Mouse (Mus musculus) heart, adult 18-20 months (tissue): ENCODE data around the gene Bpi. TPM values are rescaled to one million over a fixed set of nuclear protein-coding genes. Genes with fewer than 3 reads are reported as not detected.
A peak's percentile ranks its signal among the peaks of the same experiment; 100 is the strongest.

Experiments
- DNase-seq, 2 experiments: peaks; one replicate each; pipeline ENCODE4 v3.0.0; 2021 to 2022; ENCODE audit warnings: mixed read lengths in 1 of 2
- microRNA-seq, 2 experiments: library from miRNA; unstranded; fragments of <30 nt; microRNA quantifications; one replicate each; pipeline ENCODE4 v1.2.0; 2022
- total RNA-seq, 2 experiments: library from RNA; stranded (reverse); gene quantifications; 2 replicates each; pipeline ENCODE4 v1.2.3; 2021

Bpi gene
- total RNA-seq, 2 experiments from 2014 or later = not detected

DNA sequence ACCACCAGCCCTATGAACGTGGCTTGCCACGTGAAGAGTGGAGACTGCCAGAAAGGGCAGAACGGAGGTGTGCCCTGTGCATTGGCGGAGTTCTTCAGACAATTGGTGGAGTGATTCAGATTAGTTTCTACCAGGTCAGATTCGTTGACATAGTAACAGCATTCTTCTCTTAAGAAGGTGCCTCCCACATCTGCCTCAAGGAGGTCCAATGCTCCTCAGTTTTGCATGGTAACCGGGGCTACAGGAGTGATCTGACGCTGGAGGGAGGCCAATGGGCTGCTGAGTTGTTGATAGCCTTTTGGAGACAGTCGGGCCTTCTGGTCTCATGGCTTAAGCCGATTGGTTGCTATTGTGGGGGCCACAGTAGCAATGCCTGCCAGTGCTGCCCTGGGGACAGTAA is 37.8 kb downstream of the Bpi start:
- DNase-seq = peak; percentile 25 to 33

DNA sequence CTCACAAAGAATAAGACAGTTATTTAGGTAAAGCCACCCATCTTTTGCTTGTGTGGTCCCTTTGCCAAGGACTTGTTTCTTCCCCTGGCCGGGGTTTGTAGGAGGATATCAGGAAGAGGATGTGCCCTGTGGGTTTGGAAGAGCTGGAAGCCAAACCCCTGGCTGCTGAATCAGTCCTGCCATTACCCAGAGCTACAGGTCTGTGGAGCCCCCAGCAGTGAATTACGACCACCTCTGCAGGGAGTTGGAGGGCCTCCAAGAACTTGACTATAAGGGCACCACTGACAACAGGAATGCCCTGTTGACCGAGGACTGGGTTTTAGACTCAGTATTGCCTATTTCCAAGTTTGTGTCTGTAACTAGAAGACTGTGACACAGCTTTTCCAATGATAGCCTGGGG is 41.3 kb downstream of the Bpi start:
- DNase-seq = no peak

DNA sequence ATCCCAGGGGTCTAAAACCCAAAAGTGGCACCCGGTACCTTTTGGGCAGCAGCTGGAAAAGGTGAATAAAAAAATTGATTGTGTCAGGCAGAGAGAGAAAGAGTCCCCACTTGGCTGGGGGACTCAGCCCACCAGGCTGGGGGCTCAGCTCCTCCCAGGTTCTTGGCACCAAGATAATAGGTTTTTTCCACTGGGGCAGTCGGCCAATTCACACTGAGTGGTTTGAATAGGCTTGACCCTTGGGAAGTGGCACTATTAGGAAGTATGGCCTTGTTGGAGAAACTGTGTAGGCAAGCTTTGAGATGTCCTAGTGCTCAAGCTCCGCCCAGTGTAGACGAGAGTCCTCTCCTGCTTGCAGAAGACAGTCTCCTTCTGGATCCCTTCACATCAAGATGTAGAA is 41.8 kb downstream of the Bpi start:
- no peak for DNase-seq

DNA sequence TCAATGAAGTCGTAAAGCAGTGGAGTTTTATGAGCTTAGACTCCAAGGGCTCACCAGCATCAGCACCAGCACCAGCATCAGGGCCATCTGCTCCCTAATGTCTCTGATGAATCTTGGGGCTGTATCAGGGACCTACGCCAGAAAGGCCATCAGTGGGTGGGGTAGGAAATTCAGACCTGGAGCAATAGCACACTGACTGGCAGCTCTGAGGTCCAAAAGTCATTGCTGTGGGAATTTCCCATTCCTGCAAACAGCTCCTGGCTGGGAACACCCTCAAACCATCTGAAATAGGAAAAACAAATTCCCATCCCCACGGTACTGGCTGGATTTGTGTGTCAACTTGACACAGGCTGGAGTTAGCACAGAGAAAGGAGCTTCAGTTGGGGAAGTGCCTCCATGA is 44.9 kb downstream of the Bpi start:
- DNase-seq = peak in 1 of 2 experiments; percentile 27

DNA sequence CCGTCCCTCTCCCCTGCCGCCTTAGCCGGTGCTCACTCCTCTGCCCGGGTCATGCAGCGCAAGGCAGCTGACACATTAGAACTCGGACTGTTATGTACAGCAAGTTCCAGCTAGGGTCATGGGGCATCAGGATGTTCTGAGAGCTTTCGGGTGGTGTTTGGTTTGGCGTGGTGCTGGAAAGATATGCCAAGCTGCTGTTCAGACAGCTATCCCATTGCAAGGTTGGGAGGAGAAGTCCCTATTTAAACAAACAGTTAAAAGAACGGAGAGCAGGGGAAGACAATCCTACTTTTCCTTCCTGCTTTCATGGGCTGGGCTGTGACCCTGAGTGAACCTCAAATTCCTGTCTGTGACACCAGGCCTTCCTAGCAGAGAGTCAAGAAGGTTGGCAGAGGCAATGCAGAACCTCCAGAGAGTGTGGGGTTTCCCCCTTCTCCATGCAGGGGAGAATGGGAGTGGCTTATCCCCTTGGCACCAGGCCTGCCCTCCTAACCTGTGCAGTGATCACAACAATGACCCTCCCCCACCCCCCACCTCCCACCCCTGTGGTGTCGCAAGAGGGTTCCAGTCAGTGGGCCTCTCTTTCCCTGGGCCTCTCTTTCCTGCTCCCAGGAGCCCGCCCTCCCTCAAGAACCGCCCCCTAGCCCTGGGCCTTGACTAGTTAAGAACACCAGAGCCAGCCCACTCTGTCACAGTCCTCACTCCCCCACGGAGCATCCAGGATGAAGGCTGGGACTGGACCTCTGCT is 48.2 kb downstream of the Bpi start, which contains the start of gene Lbp:
Gene Lbp, plus strand, starts transcription at position 546 of the 748 bp plus-strand sequence.
- peak; percentile 67 to 81 for DNase-seq

DNA sequence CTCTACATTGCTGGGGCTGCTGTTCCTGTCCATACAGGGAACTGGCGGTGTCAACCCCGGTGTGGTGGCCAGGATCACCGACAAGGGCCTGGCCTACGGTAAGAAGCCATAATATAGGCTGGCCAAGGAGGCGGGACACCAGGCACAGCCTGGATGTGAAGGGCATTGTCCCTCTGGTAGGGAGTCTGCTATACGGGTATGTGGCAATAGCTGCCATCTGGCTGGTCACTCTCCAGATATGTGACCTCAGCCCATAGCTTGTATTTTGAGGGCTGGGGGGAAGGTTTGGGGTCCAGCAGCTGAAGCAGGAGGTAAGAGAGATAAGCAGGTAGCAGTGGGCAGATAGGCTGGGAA is 48.8 kb downstream of the Bpi start:
- DNase-seq = no peak

DNA sequence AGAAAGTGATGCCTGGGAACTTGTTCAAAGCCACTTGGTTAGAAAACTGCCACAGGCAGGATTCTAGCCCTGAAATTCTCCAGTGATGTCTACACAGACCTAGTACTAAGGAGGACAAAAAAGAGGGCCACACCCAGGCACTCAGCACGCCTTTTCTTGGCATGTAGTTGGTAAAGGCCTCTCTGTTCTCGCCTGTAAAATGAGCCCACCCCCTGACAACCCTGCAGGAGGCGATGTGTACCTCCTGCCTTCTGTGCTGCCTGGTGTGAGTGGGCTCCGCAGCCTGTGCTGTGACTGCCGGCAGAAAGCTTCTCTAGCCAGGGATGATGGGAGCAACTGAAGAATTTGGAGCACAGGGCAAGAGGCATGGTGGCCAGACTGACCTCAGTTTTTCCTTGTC is 50.4 kb downstream of the Bpi start:
- DNase-seq = no peak

DNA sequence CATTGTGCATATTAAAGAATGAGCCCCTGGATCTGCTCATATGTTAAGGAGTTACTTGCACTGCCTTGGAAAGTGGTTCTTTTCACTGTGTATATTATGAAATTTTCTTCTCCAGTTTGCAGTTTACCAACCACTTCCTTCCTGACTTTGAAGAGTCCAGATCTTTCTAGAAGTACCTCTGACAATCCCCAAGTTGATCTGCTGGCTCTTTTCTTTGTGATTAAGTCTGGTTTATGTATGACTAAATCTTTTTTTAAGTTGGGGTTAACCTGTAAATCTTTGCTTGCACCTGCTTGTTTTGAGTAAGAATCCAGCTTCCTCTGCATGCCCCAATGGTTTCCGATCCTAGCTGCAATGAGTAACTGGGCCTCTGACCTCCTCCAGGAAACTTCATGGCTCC is 55.2 kb downstream of the Bpi start:
- DNase-seq = no peak

DNA sequence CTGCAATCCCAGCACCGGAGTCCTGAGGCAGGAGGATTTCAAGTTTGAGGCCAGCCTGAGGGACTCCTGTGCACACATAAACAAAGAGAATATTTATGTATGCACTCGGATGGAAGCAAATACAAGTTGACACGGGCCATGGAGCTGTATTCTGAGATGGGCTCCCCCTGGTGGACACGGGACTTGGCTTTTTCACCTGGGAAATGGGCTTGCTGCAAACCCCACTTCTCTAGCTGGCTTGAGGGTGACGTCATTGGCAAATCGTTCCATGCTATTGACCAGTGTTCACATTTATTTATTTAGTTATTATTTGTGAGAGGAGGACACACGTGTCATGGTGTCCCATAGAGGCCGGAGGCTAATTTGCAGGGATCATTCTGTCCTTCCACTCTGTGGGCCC is 58.5 kb downstream of the Bpi start:
- peak in 1 of 2 experiments; percentile 33 for DNase-seq

DNA sequence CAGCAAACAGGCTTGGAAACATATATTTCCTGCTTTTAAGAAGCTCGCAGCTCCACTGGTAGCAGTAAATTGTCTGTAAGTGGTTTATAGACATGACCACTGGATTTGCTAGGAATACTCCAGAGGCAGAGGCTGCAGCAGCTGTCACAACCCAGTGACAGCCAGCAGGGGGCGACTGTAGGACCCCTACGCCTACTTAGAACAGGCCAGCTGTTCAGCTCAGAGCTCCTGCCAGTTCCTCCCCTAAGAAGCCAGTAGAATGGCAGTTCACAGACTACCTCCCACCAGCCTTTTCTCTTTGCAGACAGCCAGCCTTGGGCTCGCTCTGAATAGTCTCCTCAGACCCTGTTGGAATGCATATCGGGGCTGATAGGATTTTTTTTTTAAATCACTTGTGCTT is 59.1 kb downstream of the Bpi start:
- peak; percentile 31 to 47 for DNase-seq

DNA sequence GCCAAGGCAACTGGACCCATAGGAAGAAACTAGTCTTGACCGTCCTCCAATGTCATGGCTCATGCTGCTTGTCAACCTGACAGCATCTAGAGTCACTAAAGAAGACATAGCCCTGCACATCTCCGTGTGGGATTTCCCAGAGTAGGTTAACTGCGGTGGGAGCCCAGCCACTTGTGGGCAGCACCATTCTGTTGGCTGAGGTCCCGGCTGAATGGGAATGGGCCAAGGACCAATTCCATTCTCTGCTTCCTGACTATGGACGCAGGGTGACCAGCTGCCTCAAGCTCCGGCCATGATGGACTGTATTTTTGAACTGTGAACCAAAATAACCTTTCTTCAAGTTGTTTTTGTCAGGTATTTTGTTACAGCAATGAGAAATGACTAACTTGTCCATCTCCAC is 63.7 kb downstream of the Bpi start:
- no peak for DNase-seq

DNA sequence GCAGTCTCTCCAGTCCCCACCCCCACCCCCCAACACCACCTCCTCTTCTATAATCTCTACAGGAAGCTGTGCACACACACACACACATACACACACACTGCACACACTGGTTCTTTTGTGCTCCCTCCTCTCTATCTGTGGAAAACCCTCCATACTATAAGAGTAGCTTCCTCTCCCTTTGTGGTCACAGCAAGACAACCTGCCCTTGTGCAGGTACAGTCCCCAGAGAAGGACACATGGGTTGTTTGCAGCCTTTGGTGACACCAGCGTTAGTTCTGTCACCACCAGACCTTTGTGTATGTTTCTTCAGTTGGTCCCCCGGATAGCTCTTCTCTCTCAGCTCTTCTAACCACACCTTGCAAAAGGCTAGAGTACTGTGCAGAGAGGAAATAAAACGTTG is 65.0 kb downstream of the Bpi start:
- no peak for DNase-seq

DNA sequence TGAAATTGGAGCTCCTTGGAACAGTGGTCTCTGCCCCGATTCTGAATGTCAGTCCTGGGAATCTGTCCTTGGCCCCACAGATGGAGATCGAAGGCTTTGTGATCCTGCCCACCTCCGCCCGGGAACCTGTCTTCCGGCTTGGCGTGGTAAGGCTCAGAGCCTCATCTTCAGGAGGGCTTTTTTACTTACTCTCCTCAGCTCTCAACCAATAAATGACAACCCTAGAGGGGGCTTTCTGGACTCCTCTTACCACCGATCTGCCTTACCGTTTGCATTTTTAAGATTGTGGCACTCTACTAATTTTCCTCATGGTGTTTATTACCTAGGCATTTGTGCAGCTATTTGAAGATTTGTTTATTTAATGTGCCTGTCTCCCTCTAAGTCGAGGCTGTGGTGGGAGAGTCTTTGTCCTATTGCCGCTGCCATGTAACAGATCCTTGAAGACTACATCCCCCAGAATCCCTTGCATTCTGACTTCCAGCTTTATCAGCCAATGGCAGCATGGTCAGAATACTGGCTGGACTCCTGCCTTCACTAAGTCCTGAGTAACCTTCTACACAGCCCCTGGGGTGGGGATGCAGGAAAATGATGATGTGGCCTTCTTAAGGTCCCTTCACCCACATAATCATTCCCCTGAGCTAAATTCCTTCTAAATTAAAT is 66.8 kb downstream of the Bpi start:
- peak; percentile 27 to 28 for DNase-seq

DNA sequence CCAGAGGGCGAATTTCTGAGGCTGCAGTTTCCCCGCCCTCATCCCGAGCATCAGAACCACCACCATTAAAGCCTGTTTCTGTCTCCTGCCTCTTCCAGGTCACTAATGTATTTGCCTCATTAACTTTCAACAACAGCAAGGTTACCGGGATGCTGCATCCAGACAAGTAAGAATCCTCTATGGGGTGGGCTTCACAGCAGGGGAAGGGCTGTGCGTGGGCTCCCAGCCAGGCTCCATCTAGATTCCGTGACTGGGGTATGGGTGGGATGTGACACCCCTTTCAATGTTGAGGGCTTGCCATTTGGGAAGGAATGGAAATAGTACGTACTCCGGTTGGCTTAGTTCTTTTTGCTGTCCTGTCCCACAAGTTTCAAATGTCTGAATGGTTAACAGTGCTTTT is 67.7 kb downstream of the Bpi start:
- DNase-seq = no peak

Small RNA genes within 50 kb of the gene (microRNA-seq; reads per million reads assigned to microRNA genes)
- 0 to 0.27 reads per million in 2 experiments for gene Mir7685

Other genes with a start within 250 kb of the Bpi start
- 10 to 100 TPM; 25.8 to 27.1 TPM for gene Tti1, start 229.7 kb upstream of the Bpi start, total RNA-seq
- 10 to 100 TPM; 26.1 to 33.0 TPM for gene Rprd1b, start 229.6 kb upstream of the Bpi start, total RNA-seq
- 100 to 1,000 TPM; 247 to 266 TPM for gene Tgm2, start 111.7 kb upstream of the Bpi start, total RNA-seq
- gene D630003M21Rik, start 28.9 kb upstream of the Bpi start, total RNA-seq = 1 to 10 TPM; 5.1 to 5.4 TPM
- gene Lbp, start 48.4 kb downstream of the Bpi start, total RNA-seq = 1 to 10 TPM; 6.2 to 7.0 TPM
- gene Snhg11, start 117.5 kb downstream of the Bpi start, total RNA-seq = under 1 TPM; 0.15 to 0.26 TPM
- 10 to 100 TPM; 35.0 to 35.8 TPM for gene Ralgapb, start 151.8 kb downstream of the Bpi start, total RNA-seq
- 10 to 100 TPM in 1 of 2 experiments, 1 to 10 TPM in 1; 3.1 to 18.9 TPM for gene Adig, start 244.5 kb downstream of the Bpi start, total RNA-seq